Mouse (Mus musculus) limb, embryonic 10.5 days (tissue): ENCODE data around the gene Cntfr. TPM values are rescaled to one million over a fixed set of nuclear protein-coding genes. Genes with fewer than 3 reads are reported as not detected.
"Not testable (repeated sequence)": the region's sequence is repeated elsewhere in the genome, so short reads cannot be mapped to it uniquely, and the experiment has no call there.

Experiments
- DNase-seq: peaks from one replicate; pipeline ENCODE4 v3.0.0-alpha.2; 2017; ENCODE audit warnings: low spot score
- H3K27ac ChIP-seq: fragments of 300-500 bp; sonication (generic); 2 replicates; pipeline ENCODE4 v1.5.1; 2016; ENCODE audit warnings: mild to moderate bottlenecking
- H3K27me3 ChIP-seq: fragments of 300-500 bp; sonication (generic); 2 replicates; pipeline ENCODE4 v1.6.1; 2016; ENCODE audit warnings: low read depth, mild to moderate bottlenecking; ENCODE audit not compliant: poor library complexity, severe bottlenecking
- H3K36me3 ChIP-seq: fragments of 300-500 bp; sonication (generic); 2 replicates; pipeline ENCODE4 v1.6.1; 2016; ENCODE audit warnings: mild to moderate bottlenecking, moderate library complexity
- H3K4me1 ChIP-seq: fragments of 300-500 bp; sonication (generic); 2 replicates; pipeline ENCODE4 v1.6.1; 2016
- H3K4me3 ChIP-seq: fragments of 300-500 bp; sonication (generic); 2 replicates; pipeline ENCODE4 v1.5.1; 2016; ENCODE audit warnings: mild to moderate bottlenecking, moderate library complexity
- H3K9me3 ChIP-seq: fragments of 300-500 bp; sonication (generic); replicated peaks from 2 replicates; pipeline ENCODE4 v1.6.1; 2016; ENCODE audit warnings: mild to moderate bottlenecking
- WGBS: fragments of 180-500 bp; shearing (Covaris S2); methylation state at CpG from one replicate; pipeline ENCODE4 v1.1.7; 2016; 5-methylcytosine and 5-hydroxymethylcytosine counted together
- polyA plus RNA-seq: library from polyadenylated mRNA; unstranded; fragments of >200 nt; fragmentation: Nextera tagmentation; extraction: Ambion mirVana; gene quantifications from 2 replicates; pipeline ENCODE4 v1.2.1, GENCODE M21; 2016

The Cntfr gene
- polyA plus RNA-seq, 1 experiment from 2014 or later, result 6.1 TPM

- H3K4me1 ChIP-seq, result peaks cover 41% of the 10 kb centered on the region
- H3K9me3 ChIP-seq, DNase-seq, H3K36me3 ChIP-seq, H3K27ac ChIP-seq: not testable (repeated sequence)
- H3K27me3 ChIP-seq, result peaks cover 74% of the 10 kb centered on the region
- H3K4me3 ChIP-seq, result peak overlapping the region; percentile 26; the same call in 1 of the 2 replicates
- 3% methylated on average over 16 of the region's 27 CpGs for WGBS
These were observed 13.6 kb downstream of the Cntfr start for GRCm38 (mm10) chr4:41683303-41683702.

GRCm38 (mm10) chr4:41682789-41683188, 14.1 kb downstream of the Cntfr start:
- Histone ChIP-seq H3K4me3 (no peak overlapping the region), H3K9me3 (no peaks in the 10 kb centered on the region), H3K27me3 (peaks cover 79% of the 10 kb centered on the region), H3K4me1 (peaks cover 42% of the 10 kb centered on the region), H3K27ac (no peak overlapping the region), H3K36me3 (no peaks in the 10 kb centered on the region)
- WGBS, result 10% methylated on average over 6 of the region's 6 CpGs
- no peak for DNase-seq

- 0 out of 2 replicates have a peak, but pooled peaks cover 2% of the 10 kb centered on the region for H3K36me3 ChIP-seq
- H3K4me1 ChIP-seq, result peaks cover 50% of the 10 kb centered on the region
- H3K27me3 ChIP-seq, result peaks cover 84% of the 10 kb centered on the region
- no peak for DNase-seq
- H3K27ac ChIP-seq, result no peak overlapping the region
- H3K4me3 ChIP-seq, result no peak overlapping the region
- no peaks in the 10 kb centered on the region for H3K9me3 ChIP-seq
- WGBS, result 62% methylated on average over 10 of the region's 10 CpGs
These were observed 14.9 kb downstream of the Cntfr start for GRCm38 (mm10) chr4:41681947-41682346.

- Histone ChIP-seq H3K27ac (no peak overlapping the region), H3K36me3 (0 out of 2 replicates have a peak, but pooled peaks cover 4% of the 10 kb centered on the region), H3K27me3 (peaks cover 85% of the 10 kb centered on the region)
These were observed 15.7 kb downstream of the Cntfr start for GRCm38 (mm10) chr4:41681176-41681575.

GRCm38 (mm10) chr4:41679291-41679690, 17.6 kb downstream of the Cntfr start:
- 67% methylated on average over 1 of the region's 2 CpGs for WGBS
- H3K27ac ChIP-seq, result no peak overlapping the region
- H3K4me1 ChIP-seq, result peaks cover 56% of the 10 kb centered on the region
- peaks cover 8% of the 10 kb centered on the region; the same call in 1 of the 2 replicates for H3K36me3 ChIP-seq
- no peaks in the 10 kb centered on the region for H3K9me3 ChIP-seq
- DNase-seq, result no peak
- H3K4me3 ChIP-seq, result no peak overlapping the region
- peaks cover 90% of the 10 kb centered on the region for H3K27me3 ChIP-seq

More at GRCm38 (mm10) chr4:41681176-41681575, 15.7 kb downstream of the Cntfr start:
- 68% methylated on average over 4 of the region's 4 CpGs for WGBS
- no peak overlapping the region for H3K4me3 ChIP-seq
- H3K4me1 ChIP-seq, result peaks cover 58% of the 10 kb centered on the region
- DNase-seq, result no peak
- H3K9me3 ChIP-seq, result no peaks in the 10 kb centered on the region

GRCm38 (mm10) chr4:41678863-41679262, 18.0 kb downstream of the Cntfr start:
- 82% methylated on average over 6 of the region's 6 CpGs for WGBS
- Histone ChIP-seq H3K4me1 (peaks cover 52% of the 10 kb centered on the region), H3K27me3 (peaks cover 92% of the 10 kb centered on the region), H3K9me3 (no peaks in the 10 kb centered on the region), H3K36me3 (peaks cover 8% of the 10 kb centered on the region; the same call in 1 of the 2 replicates), H3K27ac (no peak overlapping the region), H3K4me3 (no peak overlapping the region)
- no peak for DNase-seq

GRCm38 (mm10) chr4:41677006-41677629, 19.8 kb downstream of the Cntfr start:
- Histone ChIP-seq H3K4me3 (no peak overlapping the region), H3K27ac (peak overlapping the region; percentile 34), H3K4me1 (peaks cover 58% of the 10 kb centered on the region), H3K36me3 (peaks cover 8% of the 10 kb centered on the region; the same call in 1 of the 2 replicates), H3K9me3 (no peaks in the 10 kb centered on the region), H3K27me3 (peaks cover 99% of the 10 kb centered on the region)
- no peak for DNase-seq
- 48% methylated on average over 13 of the region's 13 CpGs for WGBS

GRCm38 (mm10) chr4:41676248-41677005, 20.5 kb downstream of the Cntfr start:
- H3K4me1 ChIP-seq, result peaks cover 61% of the 10 kb centered on the region
- H3K27ac ChIP-seq, result no peak overlapping the region
- no peak for DNase-seq
- H3K4me3 ChIP-seq, result no peak overlapping the region
- 68% methylated on average over 17 of the region's 17 CpGs for WGBS
- H3K9me3 ChIP-seq, result no peaks in the 10 kb centered on the region
- H3K36me3 ChIP-seq, result peaks cover 8% of the 10 kb centered on the region; the same call in 1 of the 2 replicates
- peaks cover 100% of the 10 kb centered on the region for H3K27me3 ChIP-seq

- Histone ChIP-seq H3K9me3 (no peaks in the 10 kb centered on the region), H3K4me1 (peaks cover 52% of the 10 kb centered on the region), H3K27ac (no peak overlapping the region), H3K36me3 (peaks cover 22% of the 10 kb centered on the region), H3K4me3 (no peak overlapping the region), H3K27me3 (peaks cover 100% of the 10 kb centered on the region)
- no peak for DNase-seq
- WGBS, result 74% methylated on average over 19 of the region's 19 CpGs
These were observed 23.7 kb downstream of the Cntfr start for GRCm38 (mm10) chr4:41673186-41673585.

- peaks cover 22% of the 10 kb centered on the region for H3K36me3 ChIP-seq
- H3K4me1 ChIP-seq, result peaks cover 49% of the 10 kb centered on the region
- no peak for DNase-seq
- peaks cover 100% of the 10 kb centered on the region for H3K27me3 ChIP-seq
- 27% methylated on average over 8 of the region's 8 CpGs for WGBS
- no peaks in the 10 kb centered on the region for H3K9me3 ChIP-seq
- 0 out of 2 replicates have a peak overlapping the region, but pooled peaks have one; percentile 13 for H3K4me3 ChIP-seq
- no peak overlapping the region for H3K27ac ChIP-seq
These were observed 24.3 kb downstream of the Cntfr start for GRCm38 (mm10) chr4:41672522-41672963.

- DNase-seq, result peak; percentile 66
- Histone ChIP-seq H3K4me1 (peaks cover 44% of the 10 kb centered on the region), H3K27ac (no peak overlapping the region), H3K9me3 (no peaks in the 10 kb centered on the region), H3K27me3 (peaks cover 100% of the 10 kb centered on the region), H3K36me3 (peaks cover 21% of the 10 kb centered on the region), H3K4me3 (0 out of 2 replicates have a peak overlapping the region, but pooled peaks have one; percentile 13)
- WGBS, result under 1% methylated on average over 8 of the region's 8 CpGs
These were observed 24.9 kb downstream of the Cntfr start for GRCm38 (mm10) chr4:41671963-41672480.

GRCm38 (mm10) chr4:41671500-41671899, 25.4 kb downstream of the Cntfr start:
- Histone ChIP-seq H3K27me3 (peaks cover 100% of the 10 kb centered on the region), H3K27ac (no peak overlapping the region), H3K9me3 (no peaks in the 10 kb centered on the region), H3K4me1 (peaks cover 43% of the 10 kb centered on the region), H3K36me3 (peaks cover 22% of the 10 kb centered on the region), H3K4me3 (no peak overlapping the region)
- WGBS, result 34% methylated on average over 5 of the region's 5 CpGs
- DNase-seq, result no peak

GRCm38 (mm10) chr4:41670836-41671235, 26.1 kb downstream of the Cntfr start:
- peaks cover 22% of the 10 kb centered on the region for H3K36me3 ChIP-seq
- H3K9me3 ChIP-seq, result no peaks in the 10 kb centered on the region
- DNase-seq, result no peak
- H3K4me1 ChIP-seq, result peaks cover 43% of the 10 kb centered on the region
- no peak overlapping the region for H3K4me3 ChIP-seq
- H3K27ac ChIP-seq, result no peak overlapping the region
- H3K27me3 ChIP-seq, result peaks cover 100% of the 10 kb centered on the region
- WGBS, result 84% methylated on average over 18 of the region's 18 CpGs
